In genomic region chr2:83728238-83728682, GRCm38 (mm10) we compare ENCODE assay signal across 12 mouse cellular contexts. TPM values are rescaled to one million over a fixed set of nuclear protein-coding genes. Genes with fewer than 3 reads are reported as not detected.
DNase-seq lines count a peak whose midpoint lies in the region; TF ChIP-seq lines count a peak whose summit lies in the region.
"Had no signal": no experiment of that assay in that cellular context is flagged by ENCODE, and none has a peak within 500 bp of the region (broad histone marks: within the 10 kb centered on the region; RNA-seq: fewer than 3 reads in every experiment).

No protein-coding gene starts in this region.

- no peaks in the 10 kb centered on the region for H3K27me3 ChIP-seq in thymus, adult 2 months (ENCODE audit: control insufficient read depth, insufficient read depth, low read length)
- H3K27me3 ChIP-seq: embryonic facial prominence, embryonic 15.5 days; neural tube, embryonic 12.5 days had no signal

- no peak for TF ChIP-seq CTCF in thymus, adult 2 months (IDR thresholded peaks at IDR 0.05; ENCODE audit: borderline replicate concordance, control insufficient read depth, extremely low read depth, insufficient read depth, low read length, poor library complexity)

- no peaks in the 10 kb centered on the region for H3K36me3 ChIP-seq in thymus, adult 2 months (ENCODE audit: control insufficient read depth, insufficient read depth, low read length)
- H3K36me3 ChIP-seq: embryonic facial prominence, embryonic 15.5 days; neural tube, embryonic 12.5 days had no signal

- H3K4me1 ChIP-seq in thymus, adult 2 months (replicated peaks; ENCODE audit: control insufficient read depth, insufficient read depth, low read length) = peaks cover 2% of the 10 kb centered on the region

- peak; percentile 43 to 60 for DNase-seq in adrenal gland, postnatal 36 days
- no peak for DNase-seq in adrenal gland, adult 8-10 months
- DNase-seq in lung, postnatal 25 days (ENCODE audit: low spot score) = peak; percentile 17
- DNase-seq in lung, postnatal 10 days = no peak
- peak; percentile 84 to 87 for DNase-seq in frontal cortex, adult 2 months (ENCODE audit: extremely low spot score in 1 of 2, low spot score in 1 of 2)
- DNase-seq in right cerebral cortex, postnatal 10 days (ENCODE audit: low spot score in 2 of 2) = peak; percentile 63 to 77
- no peak for DNase-seq in thymus, adult 2 months
- no peak for DNase-seq in kidney, adult 11 months
- DNase-seq: kidney, postnatal 14 days; lung, embryonic 14.5 days had no signal

- WGBS in thymus, adult 2 months = 86% methylated on average over 4 of the region's 4 CpGs

- H3K27ac ChIP-seq in thymus, adult 2 months (ENCODE audit: control insufficient read depth, insufficient read depth, low read length) = no peak overlapping the region
- H3K27ac ChIP-seq: embryonic facial prominence, embryonic 15.5 days; neural tube, embryonic 12.5 days had no signal

- no peak overlapping the region for H3K4me3 ChIP-seq in thymus, adult 2 months (ENCODE audit: control insufficient read depth, insufficient read depth, low read length)
- H3K4me3 ChIP-seq: embryonic facial prominence, embryonic 15.5 days; neural tube, embryonic 12.5 days had no signal

- TF ChIP-seq POLR2A in thymus, adult 2 months (IDR thresholded peaks at IDR 0.05; ENCODE audit: control insufficient read depth, extremely low read depth, insufficient read depth, low read length, poor library complexity) = no peak

RNA-seq across cellular contexts. Expression of gene Itgav, which starts 4.1 kb away (rescaled TPM):
- 100 to 1,000 TPM; 122 to 131 TPM for total RNA-seq in adrenal gland, postnatal 36 days (2021)
- total RNA-seq in adrenal gland, adult 8-10 months (2022) = 100 to 1,000 TPM; 115 to 144 (median 126) TPM
- polyA plus RNA-seq in frontal cortex, adult 2 months (2012; rRNA removed) = 88.1 and 97.6 TPM in 2 replicates
- polyA plus RNA-seq in thymus, adult 2 months (2012; rRNA removed) = 25.9 and 70.5 TPM in 2 replicates

Comparison
In these comparisons a context has a peak if more than half of its experiments do, and no peak if none do; other contexts are left out.
1. DNase-seq: peak in adrenal gland, postnatal 36 days (2 of 2), lung, postnatal 25 days (single experiment), frontal cortex, adult 2 months (2 of 2) and right cerebral cortex, postnatal 10 days (2 of 2); none in adrenal gland, adult 8-10 months (single experiment), lung, postnatal 10 days (single experiment), thymus, adult 2 months (single experiment) and kidney, adult 11 months (single experiment).